Mouse (Mus musculus) neural tube, embryonic 12.5 days (tissue): ENCODE data around the gene Zp2. TPM values are rescaled to one million over a fixed set of nuclear protein-coding genes. Genes with fewer than 3 reads are reported as not detected.

Experiments
- ATAC-seq: fragments of 200-750 bp; cut with Nextera tagmentation; 2 replicates; pipeline ENCODE4 v1.8.0; 2017; ENCODE audit warnings: low read depth, mild to moderate bottlenecking, moderate TSS enrichment, moderate library complexity; ENCODE audit not compliant: low FRiP score
- H3K27ac ChIP-seq: fragments of 300-500 bp; sonication (generic); 2 replicates; pipeline ENCODE4 v1.5.1; 2016
- H3K27me3 ChIP-seq: fragments of 300-500 bp; sonication (generic); replicated peaks from 2 replicates; pipeline ENCODE4 v1.6.1; 2016; ENCODE audit warnings: mild to moderate bottlenecking
- H3K36me3 ChIP-seq: fragments of 300-500 bp; sonication (generic); 2 replicates; pipeline ENCODE4 v1.6.1; 2016; ENCODE audit warnings: mild to moderate bottlenecking
- H3K4me1 ChIP-seq: fragments of 300-500 bp; sonication (generic); 2 replicates; pipeline ENCODE4 v1.6.1; 2016
- H3K4me2 ChIP-seq: fragments of 300-500 bp; sonication (generic); replicated peaks from 2 replicates; pipeline ENCODE4 v1.6.1; 2016; ENCODE audit warnings: mild to moderate bottlenecking
- H3K4me3 ChIP-seq: fragments of 300-500 bp; sonication (generic); 2 replicates; pipeline ENCODE4 v1.5.1; 2016
- H3K9ac ChIP-seq: fragments of 300-500 bp; sonication (generic); 2 replicates; pipeline ENCODE4 v1.6.1; 2016; ENCODE audit warnings: mild to moderate bottlenecking
- H3K9me3 ChIP-seq: fragments of 300-500 bp; sonication (generic); 2 replicates; pipeline ENCODE4 v1.6.1; 2016; ENCODE audit warnings: mild to moderate bottlenecking
- WGBS: fragments of 180-500 bp; shearing (Covaris S2); methylation state at CpG from one replicate; pipeline ENCODE4 v1.1.7; 2016; 5-methylcytosine and 5-hydroxymethylcytosine counted together
- polyA plus RNA-seq: library from polyadenylated mRNA; unstranded; fragments of >200 nt; fragmentation: Nextera tagmentation; extraction: Ambion mirVana; gene quantifications from 2 replicates; pipeline ENCODE4 v1.2.1, GENCODE M21; 2016

The Zp2 gene
- polyA plus RNA-seq, 1 experiment from 2014 or later = not detected

- Histone ChIP-seq H3K36me3 (no peaks in the 10 kb centered on the region), H3K27ac (no peak overlapping the region), H3K4me2 (no peak overlapping the region), H3K27me3 (no peaks in the 10 kb centered on the region), H3K4me1 (peaks cover 6% of the 10 kb centered on the region; the same call in 1 of the 2 replicates), H3K9ac (no peak overlapping the region), H3K9me3 (no peaks in the 10 kb centered on the region), H3K4me3 (no peak overlapping the region)
- no peak for ATAC-seq
- whole genome bisulfite sequencing = 57% methylated on average over 4 of the region's 4 CpGs
Measured at GRCm38 (mm10) chr7:120127686-120128059, 17.4 kb downstream of the Zp2 start.

- no peak overlapping the region for H3K9ac ChIP-seq
- H3K4me3 ChIP-seq = no peak overlapping the region
- H3K27ac ChIP-seq = no peak overlapping the region
- H3K27me3 ChIP-seq = no peaks in the 10 kb centered on the region
- no peak for ATAC-seq
- peaks cover 6% of the 10 kb centered on the region; the same call in 1 of the 2 replicates for H3K4me1 ChIP-seq
- no peaks in the 10 kb centered on the region for H3K36me3 ChIP-seq
- no peaks in the 10 kb centered on the region for H3K9me3 ChIP-seq
- WGBS = 37% methylated on average over 5 of the region's 5 CpGs
- H3K4me2 ChIP-seq = no peak overlapping the region
Measured at GRCm38 (mm10) chr7:120126976-120127685, 18.0 kb downstream of the Zp2 start.

- peak; percentile 87 for ATAC-seq
- no peaks in the 10 kb centered on the region for H3K9me3 ChIP-seq
- H3K4me2 ChIP-seq = no peak overlapping the region
- H3K36me3 ChIP-seq = 0 out of 2 replicates have a peak, but pooled peaks cover 4% of the 10 kb centered on the region
- no peak overlapping the region for H3K9ac ChIP-seq
- WGBS = 0% methylated on average over 3 of the region's 3 CpGs
- H3K4me3 ChIP-seq = no peak overlapping the region
- no peaks in the 10 kb centered on the region for H3K27me3 ChIP-seq
- H3K4me1 ChIP-seq = peaks cover 6% of the 10 kb centered on the region; the same call in 1 of the 2 replicates
- no peak overlapping the region for H3K27ac ChIP-seq
Measured at GRCm38 (mm10) chr7:120124844-120125243, 20.2 kb downstream of the Zp2 start.

- peaks cover 6% of the 10 kb centered on the region; the same call in 1 of the 2 replicates for H3K4me1 ChIP-seq
- H3K4me2 ChIP-seq = no peak overlapping the region
- no peak overlapping the region for H3K27ac ChIP-seq
- H3K9ac ChIP-seq = no peak overlapping the region
- H3K27me3 ChIP-seq = no peaks in the 10 kb centered on the region
- H3K4me3 ChIP-seq = no peak overlapping the region
- ATAC-seq = no peak
- H3K36me3 ChIP-seq = 0 out of 2 replicates have a peak, but pooled peaks cover 4% of the 10 kb centered on the region
- WGBS = 90% methylated on average over 4 of the region's 4 CpGs
- no peaks in the 10 kb centered on the region for H3K9me3 ChIP-seq
Measured at GRCm38 (mm10) chr7:120123776-120124175, 21.3 kb downstream of the Zp2 start.

GRCm38 (mm10) chr7:120117529-120117928 lies 27.6 kb downstream of the Zp2 start:
- Histone ChIP-seq H3K4me3 (no peak overlapping the region), H3K27ac (no peak overlapping the region), H3K4me1 (no peaks in the 10 kb centered on the region), H3K9ac (no peak overlapping the region), H3K36me3 (0 out of 2 replicates have a peak, but pooled peaks cover 4% of the 10 kb centered on the region), H3K27me3 (no peaks in the 10 kb centered on the region), H3K9me3 (no peaks in the 10 kb centered on the region), H3K4me2 (no peak overlapping the region)
- no peak for ATAC-seq
- 50% methylated on average over 6 of the region's 6 CpGs for WGBS

GRCm38 (mm10) chr7:120116976-120117375 lies 28.1 kb downstream of the Zp2 start:
- no peak overlapping the region for H3K4me3 ChIP-seq
- no peak overlapping the region for H3K4me2 ChIP-seq
- 0 out of 2 replicates have a peak, but pooled peaks cover 4% of the 10 kb centered on the region for H3K36me3 ChIP-seq
- H3K9me3 ChIP-seq = no peaks in the 10 kb centered on the region
- ATAC-seq = no peak
- WGBS = 95% methylated on average over 5 of the region's 5 CpGs
- no peak overlapping the region for H3K27ac ChIP-seq
- H3K9ac ChIP-seq = no peak overlapping the region
- no peaks in the 10 kb centered on the region for H3K27me3 ChIP-seq
- no peaks in the 10 kb centered on the region for H3K4me1 ChIP-seq

GRCm38 (mm10) chr7:120109676-120110075 lies 35.4 kb downstream of the Zp2 start:
- Histone ChIP-seq H3K27ac (no peak overlapping the region), H3K4me2 (no peak overlapping the region), H3K4me3 (no peak overlapping the region), H3K9me3 (no peaks in the 10 kb centered on the region), H3K9ac (no peak overlapping the region), H3K36me3 (no peaks in the 10 kb centered on the region), H3K4me1 (no peaks in the 10 kb centered on the region), H3K27me3 (no peaks in the 10 kb centered on the region)
- 90% methylated on average over 5 of the region's 5 CpGs for WGBS
- no peak for ATAC-seq

- H3K27ac ChIP-seq = no peak overlapping the region
- 74% methylated on average over 2 of the region's 2 CpGs for WGBS
Measured at GRCm38 (mm10) chr7:120106356-120106755, 38.7 kb downstream of the Zp2 start.

GRCm38 (mm10) chr7:120104975-120105374 lies 40.1 kb downstream of the Zp2 start:
- peaks cover 16% of the 10 kb centered on the region for H3K4me1 ChIP-seq
- no peak overlapping the region for H3K27ac ChIP-seq
- no peaks in the 10 kb centered on the region for H3K36me3 ChIP-seq
- WGBS = 48% methylated on average over 3 of the region's 3 CpGs
- no peaks in the 10 kb centered on the region for H3K9me3 ChIP-seq
- H3K9ac ChIP-seq = no peak overlapping the region
- no peak overlapping the region for H3K4me3 ChIP-seq
- ATAC-seq = no peak
- no peak overlapping the region for H3K4me2 ChIP-seq
- H3K27me3 ChIP-seq = 0 out of 2 replicates have a peak, but pooled peaks cover 7% of the 10 kb centered on the region

More at GRCm38 (mm10) chr7:120106356-120106755, 38.7 kb downstream of the Zp2 start:
- ATAC-seq = no peak
- no peaks in the 10 kb centered on the region for H3K36me3 ChIP-seq
- no peak overlapping the region for H3K9ac ChIP-seq
- H3K4me1 ChIP-seq = peaks cover 16% of the 10 kb centered on the region
- no peaks in the 10 kb centered on the region for H3K9me3 ChIP-seq
- H3K4me3 ChIP-seq = no peak overlapping the region
- H3K27me3 ChIP-seq = 0 out of 2 replicates have a peak, but pooled peaks cover 7% of the 10 kb centered on the region
- H3K4me2 ChIP-seq = no peak overlapping the region

GRCm38 (mm10) chr7:120103019-120103567 lies 42.0 kb downstream of the Zp2 start:
- 0 out of 2 replicates have a peak, but pooled peaks cover 7% of the 10 kb centered on the region for H3K27me3 ChIP-seq
- H3K4me3 ChIP-seq = peak overlapping the region; percentile 60
- H3K36me3 ChIP-seq = no peaks in the 10 kb centered on the region
- H3K27ac ChIP-seq = no peak overlapping the region
- H3K4me1 ChIP-seq = peaks cover 16% of the 10 kb centered on the region
- peak overlapping the region; percentile 75 for H3K4me2 ChIP-seq
- 0 out of 2 replicates have a peak, but pooled peaks have one; percentile 18 for ATAC-seq
- WGBS = 3% methylated on average over 25 of the region's 25 CpGs
- no peaks in the 10 kb centered on the region for H3K9me3 ChIP-seq
- peak overlapping the region; percentile 51 for H3K9ac ChIP-seq

- Histone ChIP-seq H3K4me2 (peak within 1 kb of the TSS; percentile 75), H3K4me1 (peaks cover 16% of the 10 kb centered on the region), H3K4me3 (peak within 1 kb of the TSS; percentile 60), H3K27me3 (0 out of 2 replicates have a peak, but pooled peaks cover 7% of the 10 kb centered on the region), H3K9ac (peak within 1 kb of the TSS; percentile 51), H3K27ac (no peak within 1 kb of the TSS), H3K9me3 (no peaks in the 10 kb centered on the region), H3K36me3 (no peaks in the 10 kb centered on the region)
- WGBS = under 1% methylated on average over 41 of the region's 42 CpGs
- ATAC-seq = peak; percentile 85
Measured at GRCm38 (mm10) chr7:120102164-120102972, 42.7 kb downstream of the Zp2 start, which contains the start of gene Tmem159. Gene Tmem159, plus strand, starts transcription at chr7:120102353.

- ATAC-seq = no peak
- no peak overlapping the region for H3K4me3 ChIP-seq
Measured at GRCm38 (mm10) chr7:120098403-120098802, 46.7 kb downstream of the Zp2 start.

More at GRCm38 (mm10) chr7:120098403-120098802, 46.7 kb downstream of the Zp2 start:
- Histone ChIP-seq H3K36me3 (no peaks in the 10 kb centered on the region), H3K27ac (no peak overlapping the region), H3K4me1 (peaks cover 15% of the 10 kb centered on the region), H3K9ac (no peak overlapping the region), H3K27me3 (0 out of 2 replicates have a peak, but pooled peaks cover 7% of the 10 kb centered on the region), H3K9me3 (no peaks in the 10 kb centered on the region), H3K4me2 (no peak overlapping the region)
- 19% methylated on average over 9 of the region's 9 CpGs for WGBS
